ENCODE assay signal across 8 mouse cellular contexts in genomic region chr11:69996161-69997061, GRCm38 (mm10). TPM values are rescaled to one million over a fixed set of nuclear protein-coding genes. Genes with fewer than 3 reads are reported as not detected.
A peak's percentile ranks its signal among the peaks of the same experiment; 100 is the strongest.
DNase-seq lines count a peak whose midpoint lies in the region; ATAC-seq and TF ChIP-seq lines count a peak whose summit lies in the region.

No protein-coding gene starts in this region.

- peak overlapping the region; percentile 65 for H3K4me2 ChIP-seq in heart, embryonic 15.5 days
- peak overlapping the region; percentile 81 for H3K4me2 ChIP-seq in midbrain, embryonic 16.5 days (ENCODE audit: low read length)

- DNase-seq in urinary bladder, postnatal 14 days (ENCODE audit: low spot score), result peak; percentile 64
- no peak for DNase-seq in urinary bladder, adult 2 months (ENCODE audit: low spot score)
- peak; percentile 42 to 77 for DNase-seq in kidney, postnatal 36 days
- DNase-seq in thymus, postnatal 0 days (ENCODE audit: low spot score), result peak; percentile 64
- DNase-seq in layer of hippocampus, postnatal 14 days (ENCODE audit: low spot score in 2 of 2), result no peak

- peak overlapping the region; percentile 99 for H3K9ac ChIP-seq in heart, embryonic 15.5 days
- peak overlapping the region; percentile 90 for H3K9ac ChIP-seq in midbrain, embryonic 16.5 days (ENCODE audit: low read depth, low read length)

- peak overlapping the region; percentile 84 for H3K4me3 ChIP-seq in cortical plate, adult 2 months (ENCODE audit: insufficient read depth, low read length)
- peak overlapping the region; percentile 96 for H3K4me3 ChIP-seq in heart, embryonic 15.5 days
- H3K4me3 ChIP-seq in midbrain, embryonic 16.5 days (ENCODE audit: low read depth, low read length), result peak overlapping the region; percentile 90

- H3K4me1 ChIP-seq in cortical plate, adult 2 months (ENCODE audit: control insufficient read depth, insufficient read depth, low read length), result peaks cover 6% of the 10 kb centered on the region; the same call in 1 of the 2 replicates
- peaks cover 42% of the 10 kb centered on the region for H3K4me1 ChIP-seq in heart, embryonic 15.5 days (replicated peaks)
- H3K4me1 ChIP-seq in midbrain, embryonic 16.5 days (ENCODE audit: control insufficient read depth, insufficient read depth, low read length), result peaks cover 29% of the 10 kb centered on the region

- no peak for TF ChIP-seq POLR2A in cortical plate, adult 2 months (IDR thresholded peaks at IDR 0.05; ENCODE audit: extremely low read depth, insufficient read depth, low read length)

- peaks cover 31% of the 10 kb centered on the region for H3K36me3 ChIP-seq in heart, embryonic 15.5 days
- peaks cover 7% of the 10 kb centered on the region for H3K36me3 ChIP-seq in midbrain, embryonic 16.5 days (ENCODE audit: control insufficient read depth, insufficient read depth, low read length)

- peak overlapping the region; percentile 75 for H3K27ac ChIP-seq in cortical plate, adult 2 months (ENCODE audit: insufficient read depth, low read length)
- peak overlapping the region; percentile 99 for H3K27ac ChIP-seq in heart, embryonic 15.5 days
- H3K27ac ChIP-seq in midbrain, embryonic 16.5 days (ENCODE audit: low read length), result peak overlapping the region; percentile 90

- TF ChIP-seq CTCF in cortical plate, adult 2 months (IDR thresholded peaks at IDR 0.05; ENCODE audit: extremely low read depth, insufficient read depth, low read length), result no peak

- peak; percentile 0 for ATAC-seq in heart, embryonic 15.5 days (replicated peaks; ENCODE audit: insufficient number of reproducible peaks, insufficient read depth, low FRiP score, low read depth)
- ATAC-seq in midbrain, embryonic 16.5 days, result no peak; the same call in 1 of the 2 replicates

- H3K27me3 ChIP-seq in heart, embryonic 15.5 days, result no peaks in the 10 kb centered on the region
- no peaks in the 10 kb centered on the region for H3K27me3 ChIP-seq in midbrain, embryonic 16.5 days (ENCODE audit: control insufficient read depth, insufficient read depth, low read depth, low read length)

- under 1% methylated on average over 66 of the region's 66 CpGs for WGBS in heart, embryonic 15.5 days
- WGBS in midbrain, embryonic 16.5 days, result 1% methylated on average over 55 of the region's 66 CpGs

- no peaks in the 10 kb centered on the region for H3K9me3 ChIP-seq in heart, embryonic 15.5 days (replicated peaks)
- no peaks in the 10 kb centered on the region for H3K9me3 ChIP-seq in midbrain, embryonic 16.5 days (replicated peaks; ENCODE audit: control insufficient read depth, low read length, poor library complexity, severe bottlenecking)

RNA-seq across cellular contexts. Expression of gene Phf23, which starts 0.8 kb away (rescaled TPM):
- polyA plus RNA-seq in urinary bladder, adult 2 months (2012; rRNA removed), result 35.8 and 36.4 TPM in 2 replicates
- 37.6 and 38.2 TPM in 2 replicates for polyA plus RNA-seq in cortical plate, adult 2 months (2012; rRNA removed)
- polyA plus RNA-seq in heart, embryonic 15.5 days (2015; fragmentation: Nextera tagmentation; extraction: Ambion mirVana), result 38.4 and 42.4 TPM in 2 replicates
- polyA plus RNA-seq in midbrain, embryonic 16.5 days (2015; fragmentation: Nextera tagmentation; extraction: Ambion mirVana), result 51.2 and 58.6 TPM in 2 replicates
- polyA plus RNA-seq in thymus, postnatal 0 days (2015; fragmentation: Nextera tagmentation; extraction: Ambion mirVana), result 52.2 and 61.3 TPM in 2 replicates
- 10 to 100 TPM; 38.0 to 40.0 TPM for total RNA-seq in layer of hippocampus, postnatal 14 days (2021)

RNA-seq across cellular contexts. Expression of gene Dvl2, which starts 4.0 kb away (rescaled TPM):
- polyA plus RNA-seq in urinary bladder, adult 2 months (2012; rRNA removed), result 11.9 and 16.7 TPM in 2 replicates
- 26.9 and 30.4 TPM in 2 replicates for polyA plus RNA-seq in cortical plate, adult 2 months (2012; rRNA removed)
- 17.4 and 24.8 TPM in 2 replicates for polyA plus RNA-seq in heart, embryonic 15.5 days (2015; fragmentation: Nextera tagmentation; extraction: Ambion mirVana)
- 21.9 and 26.1 TPM in 2 replicates for polyA plus RNA-seq in midbrain, embryonic 16.5 days (2015; fragmentation: Nextera tagmentation; extraction: Ambion mirVana)
- 20.6 and 21.0 TPM in 2 replicates for polyA plus RNA-seq in thymus, postnatal 0 days (2015; fragmentation: Nextera tagmentation; extraction: Ambion mirVana)
- total RNA-seq in layer of hippocampus, postnatal 14 days (2021), result 10 to 100 TPM; 29.3 to 29.7 TPM

RNA-seq across cellular contexts. Expression of gene Gabarap, which starts 5.5 kb away (rescaled TPM):
- polyA plus RNA-seq in urinary bladder, adult 2 months (2012; rRNA removed), result 374 and 440 TPM in 2 replicates
- 330 and 334 TPM in 2 replicates for polyA plus RNA-seq in cortical plate, adult 2 months (2012; rRNA removed)
- 402 and 455 TPM in 2 replicates for polyA plus RNA-seq in heart, embryonic 15.5 days (2015; fragmentation: Nextera tagmentation; extraction: Ambion mirVana)
- polyA plus RNA-seq in midbrain, embryonic 16.5 days (2015; fragmentation: Nextera tagmentation; extraction: Ambion mirVana), result 527 and 528 TPM in 2 replicates
- polyA plus RNA-seq in thymus, postnatal 0 days (2015; fragmentation: Nextera tagmentation; extraction: Ambion mirVana), result 400 and 425 TPM in 2 replicates
- total RNA-seq in layer of hippocampus, postnatal 14 days (2021), result 100 to 1,000 TPM; 221 to 251 TPM

RNA-seq across cellular contexts. Expression of gene Elp5, which starts 14.1 kb away (rescaled TPM):
- polyA plus RNA-seq in urinary bladder, adult 2 months (2012; rRNA removed), result 57.6 and 61.4 TPM in 2 replicates
- polyA plus RNA-seq in cortical plate, adult 2 months (2012; rRNA removed), result 121 and 126 TPM in 2 replicates
- polyA plus RNA-seq in heart, embryonic 15.5 days (2015; fragmentation: Nextera tagmentation; extraction: Ambion mirVana), result 97.8 and 99.6 TPM in 2 replicates
- 162 and 173 TPM in 2 replicates for polyA plus RNA-seq in midbrain, embryonic 16.5 days (2015; fragmentation: Nextera tagmentation; extraction: Ambion mirVana)
- polyA plus RNA-seq in thymus, postnatal 0 days (2015; fragmentation: Nextera tagmentation; extraction: Ambion mirVana), result 92.6 and 98.6 TPM in 2 replicates
- total RNA-seq in layer of hippocampus, postnatal 14 days (2021), result 10 to 100 TPM; 88.5 to 93.9 TPM

RNA-seq across cellular contexts. Expression of gene Ctdnep1, which starts 15.5 kb away (rescaled TPM):
- polyA plus RNA-seq in urinary bladder, adult 2 months (2012; rRNA removed), result 82.0 and 95.4 TPM in 2 replicates
- 121 and 139 TPM in 2 replicates for polyA plus RNA-seq in cortical plate, adult 2 months (2012; rRNA removed)
- polyA plus RNA-seq in heart, embryonic 15.5 days (2015; fragmentation: Nextera tagmentation; extraction: Ambion mirVana), result 19.9 and 21.6 TPM in 2 replicates
- 23.0 and 24.4 TPM in 2 replicates for polyA plus RNA-seq in midbrain, embryonic 16.5 days (2015; fragmentation: Nextera tagmentation; extraction: Ambion mirVana)
- polyA plus RNA-seq in thymus, postnatal 0 days (2015; fragmentation: Nextera tagmentation; extraction: Ambion mirVana), result 24.1 and 25.6 TPM in 2 replicates
- total RNA-seq in layer of hippocampus, postnatal 14 days (2021), result 100 to 1,000 TPM; 108 to 115 TPM

Comparison
In these comparisons a context has a peak if more than half of its experiments do, and no peak if none do; other contexts are left out.
1. DNase-seq: peak in urinary bladder, postnatal 14 days (single experiment), kidney, postnatal 36 days (2 of 2) and thymus, postnatal 0 days (single experiment); none in urinary bladder, adult 2 months (single experiment) and layer of hippocampus, postnatal 14 days (0 of 2).
2. Peak in every context shown above with its lines, with median percentiles within 50 percentile points of each other: H3K27ac ChIP-seq and H3K4me3 ChIP-seq.